Mouse (Mus musculus) hindbrain, embryonic 13.5 days (tissue): Measurements from ENCODE around the gene Ptx3. TPM values are rescaled to one million over a fixed set of nuclear protein-coding genes. Genes with fewer than 3 reads are reported as not detected.
"Not testable (repeated sequence)": the region's sequence is repeated elsewhere in the genome, so short reads cannot be mapped to it uniquely, and the experiment has no call there.

Experiments
- ATAC-seq: fragments of 200-750 bp; cut with Nextera tagmentation; 2 replicates; pipeline ENCODE4 v1.8.0; 2017; ENCODE audit warnings: moderate TSS enrichment; ENCODE audit not compliant: low FRiP score
- H3K27ac ChIP-seq: fragments of 300-500 bp; sonication (generic); 2 replicates; pipeline ENCODE4 v1.5.1; 2015; ENCODE audit warnings: inconsistent platforms, mild to moderate bottlenecking, moderate library complexity
- H3K27me3 ChIP-seq: fragments of 300-500 bp; sonication (generic); 2 replicates; pipeline ENCODE4 v1.6.1; 2015; ENCODE audit warnings: mild to moderate bottlenecking, inconsistent platforms
- H3K36me3 ChIP-seq: fragments of 300-500 bp; sonication (generic); 2 replicates; pipeline ENCODE4 v1.6.1; 2015; ENCODE audit warnings: mild to moderate bottlenecking, inconsistent platforms
- H3K4me1 ChIP-seq: fragments of 300-500 bp; sonication (generic); replicated peaks from 2 replicates; pipeline ENCODE4 v1.6.1; 2015; ENCODE audit warnings: inconsistent platforms
- H3K4me2 ChIP-seq: fragments of 300-500 bp; sonication (generic); 2 replicates; pipeline ENCODE4 v1.6.1; 2015; ENCODE audit warnings: inconsistent platforms, mild to moderate bottlenecking, moderate library complexity
- H3K4me3 ChIP-seq: fragments of 300-500 bp; sonication (generic); 2 replicates; pipeline ENCODE4 v1.5.1; 2015; ENCODE audit warnings: mild to moderate bottlenecking, inconsistent platforms
- H3K9ac ChIP-seq: fragments of 300-500 bp; sonication (generic); 2 replicates; pipeline ENCODE4 v1.6.1; 2015; ENCODE audit warnings: mild to moderate bottlenecking, inconsistent platforms
- H3K9me3 ChIP-seq: fragments of 300-500 bp; sonication (generic); 2 replicates; pipeline ENCODE4 v1.6.1; 2016; ENCODE audit warnings: inconsistent platforms
- WGBS: fragments of 180-500 bp; shearing (Covaris S2); methylation state at CpG from one replicate; pipeline ENCODE4 v1.1.7; 2015; 5-methylcytosine and 5-hydroxymethylcytosine counted together
- polyA plus RNA-seq: library from polyadenylated mRNA; unstranded; fragments of >200 nt; fragmentation: Nextera tagmentation; extraction: Ambion mirVana; gene quantifications from 2 replicates; pipeline ENCODE4 v1.2.1, GENCODE M21; 2015

The Ptx3 gene
- 8.8 and 9.6 TPM in 2 replicates for polyA plus RNA-seq

- peak within 1 kb of the TSS; percentile 77 for H3K9ac ChIP-seq
- peak within 1 kb of the TSS; percentile 69 for H3K27ac ChIP-seq
- WGBS, result 4% methylated on average over 20 of the region's 20 CpGs
- peaks cover 25% of the 10 kb centered on the region for H3K4me1 ChIP-seq
- H3K36me3 ChIP-seq, result no peaks in the 10 kb centered on the region
- ATAC-seq, result peak; percentile 41; the same call in 1 of the 2 replicates
- H3K9me3 ChIP-seq, result no peaks in the 10 kb centered on the region
- peak within 1 kb of the TSS; percentile 59 for H3K4me3 ChIP-seq
- peaks cover 37% of the 10 kb centered on the region for H3K27me3 ChIP-seq
- H3K4me2 ChIP-seq, result peak within 1 kb of the TSS; percentile 95
Measured at GRCm38 (mm10) chr3:66219655-66220191, at the start of gene Ptx3. Gene Ptx3 (plus strand): TSS chr3:66219910.

DNA sequence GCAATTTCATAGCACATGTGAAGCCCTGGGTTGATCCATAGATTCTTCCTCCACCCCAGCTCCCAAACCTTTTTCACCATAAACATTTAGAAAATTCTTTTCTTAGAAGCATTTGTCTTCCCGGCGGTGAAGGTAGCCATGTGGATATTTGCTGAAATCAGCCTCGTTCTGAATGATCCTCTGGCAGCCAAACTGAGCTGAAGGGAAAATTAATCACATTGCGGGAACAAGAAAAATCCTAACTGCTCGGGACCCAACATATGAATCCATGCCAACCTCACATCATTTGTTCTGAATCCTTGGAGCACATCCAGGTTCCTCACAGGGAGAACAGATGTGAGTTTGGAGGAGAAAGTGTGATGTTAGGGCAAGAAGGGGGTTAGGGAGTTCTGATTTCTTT, 46.8 kb upstream of the Ptx3 start:
- H3K4me3 ChIP-seq, result no peak overlapping the region
- no peak overlapping the region for H3K9ac ChIP-seq
- H3K27me3 ChIP-seq, result no peaks in the 10 kb centered on the region
- WGBS, result 72% methylated on average over 5 of the region's 5 CpGs
- peaks cover 5% of the 10 kb centered on the region; the same call in 1 of the 2 replicates for H3K4me1 ChIP-seq
- H3K4me2 ChIP-seq, result no peak overlapping the region
- ATAC-seq, result no peak
- H3K36me3 ChIP-seq, result no peaks in the 10 kb centered on the region
- H3K9me3 ChIP-seq, result no peaks in the 10 kb centered on the region
- no peak overlapping the region for H3K27ac ChIP-seq

DNA sequence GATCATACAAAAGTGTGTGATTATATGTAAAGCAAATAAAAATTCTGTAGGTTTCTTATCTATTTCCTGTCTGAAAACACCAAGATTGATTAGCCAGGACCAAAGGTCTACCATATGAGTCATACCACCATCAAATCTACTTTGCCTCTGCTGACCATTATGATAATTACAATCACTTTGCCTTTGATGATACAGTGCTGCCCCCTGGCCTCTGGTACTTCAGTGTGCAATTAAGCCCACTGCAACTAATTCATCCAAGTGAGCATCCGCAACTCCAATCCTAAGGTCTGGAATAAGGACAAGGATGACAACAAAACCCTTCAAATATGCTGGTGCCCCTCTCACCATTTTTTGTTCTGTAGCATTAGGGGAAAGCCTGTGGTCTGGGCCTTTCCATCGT, 40.1 kb upstream of the Ptx3 start:
- Histone ChIP-seq H3K4me3 (no peak overlapping the region), H3K36me3 (no peaks in the 10 kb centered on the region), H3K27ac (no peak overlapping the region), H3K9me3 (no peaks in the 10 kb centered on the region), H3K9ac (no peak overlapping the region), H3K27me3 (no peaks in the 10 kb centered on the region), H3K4me1 (no peaks in the 10 kb centered on the region), H3K4me2 (no peak overlapping the region)
- WGBS, result 77% methylated on average over 2 of the region's 2 CpGs
- ATAC-seq, result no peak

GRCm38 (mm10) chr3:66193910-66194562, 25.7 kb upstream of the Ptx3 start:
- no peak for ATAC-seq
- H3K9me3 ChIP-seq, result no peaks in the 10 kb centered on the region
- 64% methylated on average over 3 of the region's 3 CpGs for WGBS
- no peak overlapping the region for H3K4me3 ChIP-seq
- H3K4me2 ChIP-seq, result no peak overlapping the region
- H3K27me3 ChIP-seq, result no peaks in the 10 kb centered on the region
- H3K4me1 ChIP-seq, result no peaks in the 10 kb centered on the region
- H3K9ac ChIP-seq, result no peak overlapping the region
- no peak overlapping the region for H3K27ac ChIP-seq
- H3K36me3 ChIP-seq, result no peaks in the 10 kb centered on the region

GRCm38 (mm10) chr3:66208836-66209573, 10.7 kb upstream of the Ptx3 start:
- H3K9ac ChIP-seq, result no peak overlapping the region
- H3K36me3 ChIP-seq, result no peaks in the 10 kb centered on the region
- ATAC-seq, result no peak
- H3K4me2 ChIP-seq, result no peak overlapping the region
- no peak overlapping the region for H3K27ac ChIP-seq
- no peak overlapping the region for H3K4me3 ChIP-seq
- whole genome bisulfite sequencing, result 75% methylated on average over 4 of the region's 4 CpGs
- H3K9me3 ChIP-seq, result no peaks in the 10 kb centered on the region
- no peaks in the 10 kb centered on the region for H3K27me3 ChIP-seq
- H3K4me1 ChIP-seq, result no peaks in the 10 kb centered on the region

DNA sequence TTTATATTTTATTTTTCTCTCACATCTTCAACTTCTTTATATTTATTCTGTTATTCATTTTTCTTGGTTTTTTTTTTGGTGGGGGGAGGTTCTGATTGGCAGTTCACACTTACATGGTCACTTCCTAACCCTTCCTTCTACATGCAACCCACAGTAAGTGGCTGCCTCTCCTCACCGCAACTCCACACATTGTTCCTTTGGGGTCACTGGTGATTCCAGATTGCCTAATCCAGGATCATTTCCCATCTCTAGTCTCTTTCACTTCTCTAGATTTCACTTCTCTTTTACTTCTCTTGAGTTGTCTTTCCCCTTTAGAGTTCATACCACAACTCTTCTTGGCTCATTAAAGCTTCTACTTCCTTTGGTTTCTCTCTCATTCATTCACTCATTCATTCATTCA, 6.2 kb upstream of the Ptx3 start:
- H3K4me3 ChIP-seq, result no peak overlapping the region
- H3K9me3 ChIP-seq, result no peaks in the 10 kb centered on the region
- H3K27me3 ChIP-seq, result 0 out of 2 replicates have a peak, but pooled peaks cover 5% of the 10 kb centered on the region
- no peak overlapping the region for H3K4me2 ChIP-seq
- ATAC-seq, result no peak
- no peak overlapping the region for H3K27ac ChIP-seq
- H3K9ac ChIP-seq, result no peak overlapping the region
- H3K4me1 ChIP-seq, result no peaks in the 10 kb centered on the region
- 100% methylated on average over 1 of the region's 1 CpGs for whole genome bisulfite sequencing
- H3K36me3 ChIP-seq, result no peaks in the 10 kb centered on the region

- Histone ChIP-seq H3K4me3 (no peak overlapping the region), H3K4me1 (peaks cover 12% of the 10 kb centered on the region), H3K27me3 (peaks cover 19% of the 10 kb centered on the region; the same call in 1 of the 2 replicates), H3K4me2 (no peak overlapping the region), H3K9me3 (no peaks in the 10 kb centered on the region), H3K27ac (no peak overlapping the region), H3K9ac (no peak overlapping the region), H3K36me3 (no peaks in the 10 kb centered on the region)
- WGBS, result 78% methylated on average over 8 of the region's 8 CpGs
- ATAC-seq, result no peak
Measured at GRCm38 (mm10) chr3:66215759-66216158, 4.0 kb upstream of the Ptx3 start.

DNA sequence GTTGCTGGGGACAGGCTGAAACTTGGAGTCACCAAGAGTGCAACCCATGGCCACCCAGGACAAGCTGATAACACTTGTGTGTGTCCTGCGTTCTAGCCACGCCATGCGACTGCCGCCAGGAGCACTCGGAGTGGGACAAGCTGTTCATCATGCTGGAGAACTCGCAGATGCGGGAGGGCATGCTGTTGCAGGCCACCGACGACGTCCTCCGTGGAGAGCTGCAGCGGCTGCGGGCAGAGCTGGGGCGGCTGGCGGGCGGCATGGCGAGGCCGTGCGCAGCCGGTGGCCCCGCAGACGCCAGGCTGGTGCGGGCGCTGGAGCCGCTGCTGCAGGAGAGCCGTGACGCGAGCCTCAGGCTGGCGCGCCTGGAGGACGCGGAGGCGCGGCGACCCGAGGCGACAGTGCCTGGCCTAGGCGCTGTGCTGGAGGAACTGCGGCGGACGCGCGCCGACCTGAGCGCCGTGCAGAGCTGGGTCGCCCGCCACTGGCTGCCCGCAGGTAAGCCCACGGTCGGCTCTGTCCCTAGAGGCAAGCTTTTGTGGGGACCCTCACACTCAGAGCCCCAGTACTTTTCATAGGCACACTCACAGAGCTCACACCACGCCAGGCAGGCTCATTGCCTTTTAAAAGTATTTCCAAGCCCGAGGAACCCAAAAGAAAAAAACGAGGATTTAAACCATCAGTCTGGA, 988 bp downstream of the Ptx3 start:
- Histone ChIP-seq H3K36me3 (no peaks in the 10 kb centered on the region), H3K9ac (peak overlapping the region; percentile 77), H3K27ac (peak overlapping the region; percentile 69), H3K9me3 (no peaks in the 10 kb centered on the region), H3K4me3 (peak overlapping the region; percentile 59), H3K27me3 (peaks cover 37% of the 10 kb centered on the region), H3K4me2 (peak overlapping the region; percentile 95), H3K4me1 (peaks cover 25% of the 10 kb centered on the region)
- peak; percentile 91 for ATAC-seq
- WGBS, result under 1% methylated on average over 54 of the region's 54 CpGs

DNA sequence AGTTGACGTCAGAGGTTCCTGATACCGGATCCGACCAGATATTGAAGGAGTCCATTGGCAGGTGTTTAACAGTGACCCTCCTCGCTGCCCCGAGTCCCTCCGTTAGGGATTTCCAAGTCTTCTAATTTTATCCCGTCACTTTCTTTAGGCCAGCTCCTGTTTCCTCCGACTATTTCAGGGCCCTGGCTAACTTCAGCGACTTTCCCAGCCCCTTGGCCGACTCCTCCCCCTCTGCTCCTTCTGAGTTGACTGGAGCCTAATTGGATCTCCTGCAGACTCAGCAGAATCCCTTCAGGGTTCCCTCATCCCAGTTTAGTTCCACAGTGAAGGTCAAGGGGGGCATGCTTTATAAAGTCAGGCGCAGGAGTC, 1.5 kb downstream of the Ptx3 start:
- no peaks in the 10 kb centered on the region for H3K36me3 ChIP-seq
- no peaks in the 10 kb centered on the region for H3K9me3 ChIP-seq
- peak overlapping the region; percentile 59 for H3K4me3 ChIP-seq
- peak overlapping the region; percentile 95 for H3K4me2 ChIP-seq
- peak overlapping the region; percentile 77 for H3K9ac ChIP-seq
- peak; percentile 53 for ATAC-seq
- 1% methylated on average over 11 of the region's 11 CpGs for WGBS
- peak overlapping the region; percentile 69; the same call in 1 of the 2 replicates for H3K27ac ChIP-seq
- H3K4me1 ChIP-seq, result peaks cover 25% of the 10 kb centered on the region
- peaks cover 37% of the 10 kb centered on the region for H3K27me3 ChIP-seq

GRCm38 (mm10) chr3:66224931-66225537, 5.3 kb downstream of the Ptx3 start:
- no peaks in the 10 kb centered on the region for H3K36me3 ChIP-seq
- ATAC-seq, result no peak

DNA sequence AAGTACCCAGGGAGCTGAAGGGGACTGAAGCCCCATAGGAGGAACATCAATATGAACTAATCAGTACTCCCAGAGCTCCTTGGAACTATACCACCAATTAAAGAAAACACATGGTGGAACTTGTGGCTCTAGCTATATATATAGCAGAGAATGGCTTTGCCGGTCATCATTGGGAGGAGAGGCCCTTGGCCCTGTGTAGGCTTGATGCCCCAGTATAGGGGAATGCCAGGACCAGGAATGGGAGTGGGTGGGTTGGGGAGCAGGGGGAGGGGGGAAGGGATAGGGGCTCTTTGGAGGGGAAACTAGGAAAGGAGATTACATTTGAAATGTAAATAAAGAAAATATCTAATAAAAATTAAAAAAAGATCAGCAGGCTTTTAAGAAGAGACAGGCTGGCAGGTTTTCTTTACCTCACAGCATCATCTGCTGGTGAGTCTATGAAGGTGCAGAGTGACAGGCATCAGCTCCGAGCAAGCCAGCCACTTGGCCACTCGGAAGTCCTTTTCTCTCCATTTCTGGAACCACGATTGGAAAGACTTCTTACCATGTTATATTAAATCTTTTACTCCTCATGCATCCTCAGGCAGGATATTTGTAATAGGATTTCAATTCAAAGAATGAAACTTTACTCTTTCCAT, 16.6 kb downstream of the Ptx3 start:
- H3K4me2 ChIP-seq, result not testable (repeated sequence)

More at GRCm38 (mm10) chr3:66224931-66225537, 5.3 kb downstream of the Ptx3 start:
- no peak overlapping the region for H3K27ac ChIP-seq
- no peaks in the 10 kb centered on the region for H3K9me3 ChIP-seq
- peaks cover 18% of the 10 kb centered on the region for H3K4me1 ChIP-seq
- no peak overlapping the region for H3K4me3 ChIP-seq
- 85% methylated on average over 15 of the region's 15 CpGs for WGBS
- H3K4me2 ChIP-seq, result no peak overlapping the region
- peaks cover 22% of the 10 kb centered on the region for H3K27me3 ChIP-seq
- H3K9ac ChIP-seq, result no peak overlapping the region

More for the DNA sequence above, 16.6 kb downstream of the Ptx3 start:
- H3K9ac ChIP-seq, H3K27ac ChIP-seq, H3K4me3 ChIP-seq, H3K27me3 ChIP-seq, H3K9me3 ChIP-seq, H3K36me3 ChIP-seq, H3K4me1 ChIP-seq, ATAC-seq: not testable (repeated sequence)
- 46% methylated on average over 4 of the region's 4 CpGs for WGBS
